Mouse (Mus musculus) CD4-positive, CD25-positive, alpha-beta regulatory T cell, adult 2 months (primary cell): ENCODE measurements around the gene Olfr1239.

ENCODE experiments used
- DNase-seq: peaks from one replicate; pipeline ENCODE4 v3.0.0-alpha.2; 2012; ENCODE audit warnings: low read depth, low spot score

Olfr1239 gene

GRCm38 (mm10) chr2:89420307-89420706, at the start of gene Olfr1239:
Gene Olfr1239 (minus strand): TSS chr2:89420407.
- DNase-seq, result no peak

GRCm38 (mm10) chr2:89442900-89443299, 22.7 kb upstream of the Olfr1239 start, which contains the start of gene Olfr1240:
Gene Olfr1240 (minus strand): TSS chr2:89443000.
- no peak for DNase-seq

GRCm38 (mm10) chr2:89414557-89414956, 5.7 kb downstream of the Olfr1239 start:
- DNase-seq, result no peak

- DNase-seq, result no peak
Measured at GRCm38 (mm10) chr2:89409576-89409975, 10.6 kb downstream of the Olfr1239 start, which contains the start of gene Olfr1238. Gene Olfr1238 (minus strand): TSS chr2:89409676.

GRCm38 (mm10) chr2:89400882-89401281, 19.3 kb downstream of the Olfr1239 start:
- no peak for DNase-seq
